In the genomic region with DNA sequence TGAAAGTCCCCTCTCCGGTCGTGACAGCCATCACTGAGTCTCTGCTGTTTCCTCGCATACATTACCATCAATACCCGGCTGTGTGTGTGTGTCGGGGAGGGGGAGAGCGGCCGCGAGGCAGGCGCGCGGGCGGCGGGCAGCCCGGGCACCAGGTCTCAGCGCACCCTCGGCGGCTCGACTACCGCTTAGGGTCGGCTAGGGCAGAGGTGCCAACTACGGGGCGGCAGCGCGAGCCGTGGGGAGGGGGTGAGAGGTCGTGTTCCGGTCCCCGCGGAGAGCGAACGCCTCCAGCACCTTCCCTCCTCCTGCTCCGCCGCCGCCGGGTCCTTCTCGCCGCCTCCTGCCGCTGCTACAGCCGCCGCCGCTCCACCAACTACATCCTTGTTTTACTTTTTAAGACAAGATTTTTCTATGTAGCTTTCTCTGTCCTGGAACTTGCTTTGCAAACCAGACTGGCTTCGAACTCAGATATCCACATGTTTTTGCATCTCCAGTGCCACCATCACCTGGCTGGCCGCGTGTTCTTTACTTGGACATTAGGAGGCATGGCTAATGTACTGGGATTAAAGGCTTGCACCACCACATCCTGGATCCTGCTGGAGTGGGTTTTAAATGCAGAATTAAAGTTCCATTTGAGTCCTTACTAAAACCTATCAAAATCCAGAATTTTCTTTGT, we compare ENCODE assay signal across 8 mouse cellular contexts. TPM values are rescaled to one million over a fixed set of nuclear protein-coding genes. Genes with fewer than 3 reads are reported as not detected.
A peak's percentile ranks its signal among the peaks of the same experiment; 100 is the strongest.
DNase-seq lines count a peak whose midpoint lies in the region; ATAC-seq lines count a peak whose summit lies in the region.

No protein-coding gene starts in this region.

- 0 out of 2 replicates have a peak, but pooled peaks have one; percentile 15 for ATAC-seq in limb, embryonic 12.5 days (ENCODE audit: insufficient number of reproducible peaks, insufficient read depth, low FRiP score, low TSS enrichment, low read depth)
- ATAC-seq in neural tube, embryonic 14.5 days (ENCODE audit: low read depth) = peak; percentile 61; the same call in 1 of the 2 replicates

- H3K4me2 ChIP-seq in limb, embryonic 12.5 days = peak overlapping the region; percentile 77
- H3K4me2 ChIP-seq in neural tube, embryonic 14.5 days (ENCODE audit: low read depth, low read length) = peak overlapping the region; percentile 66

- no peaks in the 10 kb centered on the region for H3K36me3 ChIP-seq in limb, embryonic 12.5 days
- no peaks in the 10 kb centered on the region for H3K36me3 ChIP-seq in neural tube, embryonic 14.5 days (ENCODE audit: control insufficient read depth, insufficient read depth, low read length)

- peak; percentile 16 for DNase-seq in adrenal gland, postnatal 10 days
- no peak for DNase-seq in adrenal gland, adult (ENCODE audit: inconsistent age in 2 of 2, low spot score in 1 of 2)
- peak; percentile 34 for DNase-seq in retina, embryonic 14.5 days (ENCODE audit: low spot score)
- no peak for DNase-seq in retina, postnatal 1 day
- DNase-seq in layer of hippocampus, adult 9-10 months (ENCODE audit: low spot score) = no peak
- no peak for DNase-seq in cerebellum, adult 9-10 months

- H3K4me1 ChIP-seq in limb, embryonic 12.5 days (replicated peaks) = peaks cover 10% of the 10 kb centered on the region; the same call in 1 of the 2 replicates
- H3K4me1 ChIP-seq in neural tube, embryonic 14.5 days (ENCODE audit: control insufficient read depth, insufficient read depth, low read length) = no peaks in the 10 kb centered on the region

- H3K9me3 ChIP-seq in limb, embryonic 12.5 days = no peaks in the 10 kb centered on the region
- H3K9me3 ChIP-seq in neural tube, embryonic 14.5 days (ENCODE audit: control insufficient read depth, low read length) = no peaks in the 10 kb centered on the region

- H3K27me3 ChIP-seq in limb, embryonic 12.5 days = peaks cover 18% of the 10 kb centered on the region
- no peaks in the 10 kb centered on the region for H3K27me3 ChIP-seq in neural tube, embryonic 14.5 days (ENCODE audit: control insufficient read depth, insufficient read depth, low read length)

- peak overlapping the region; percentile 57 for H3K9ac ChIP-seq in limb, embryonic 12.5 days (replicated peaks)
- peak overlapping the region; percentile 46; the same call in 1 of the 2 replicates for H3K9ac ChIP-seq in neural tube, embryonic 14.5 days (replicated peaks; ENCODE audit: low read depth, low read length)

- WGBS in limb, embryonic 12.5 days = 1% methylated on average over 42 of the region's 44 CpGs
- under 1% methylated on average over 37 of the region's 44 CpGs for WGBS in neural tube, embryonic 14.5 days

- H3K27ac ChIP-seq in limb, embryonic 12.5 days = no peak overlapping the region
- H3K27ac ChIP-seq in neural tube, embryonic 14.5 days (ENCODE audit: low read depth, low read length) = no peak overlapping the region

- peak overlapping the region; percentile 46 for H3K4me3 ChIP-seq in limb, embryonic 12.5 days (replicated peaks)
- H3K4me3 ChIP-seq in neural tube, embryonic 14.5 days (ENCODE audit: low read depth, low read length) = peak overlapping the region; percentile 32

RNA-seq across cellular contexts. Expression of a gene that starts 10.6 kb away (rescaled TPM):
- total RNA-seq in adrenal gland, postnatal 10 days (2021) = under 1 TPM in 1 of 2 experiments, not detected in 1; 0.39 TPM
- 13.5 and 14.0 TPM in 2 replicates for polyA plus RNA-seq in limb, embryonic 12.5 days (2016; fragmentation: Nextera tagmentation; extraction: Ambion mirVana)
- polyA plus RNA-seq in neural tube, embryonic 14.5 days (2014; fragmentation: Nextera tagmentation; extraction: Ambion mirVana) = 0.92 and 2.2 TPM in 2 replicates

RNA-seq across cellular contexts. Expression of a gene that starts 18.2 kb away (rescaled TPM):
- total RNA-seq in adrenal gland, postnatal 10 days (2021) = 10 to 100 TPM; 10.4 to 15.6 TPM
- polyA plus RNA-seq in limb, embryonic 12.5 days (2016; fragmentation: Nextera tagmentation; extraction: Ambion mirVana) = 4.4 and 4.8 TPM in 2 replicates
- polyA plus RNA-seq in neural tube, embryonic 14.5 days (2014; fragmentation: Nextera tagmentation; extraction: Ambion mirVana) = 118 and 140 TPM in 2 replicates

Comparison
In these comparisons a context has a peak if more than half of its experiments do, and no peak if none do; other contexts are left out.
1. DNase-seq: peak in adrenal gland, postnatal 10 days (single experiment) and retina, embryonic 14.5 days (single experiment); none in adrenal gland, adult (0 of 2), retina, postnatal 1 day (single experiment), layer of hippocampus, adult 9-10 months (single experiment) and cerebellum, adult 9-10 months (single experiment).
2. RNA of a gene that starts 18.2 kb away (polyA plus RNA-seq): 118 to 140 TPM in neural tube, embryonic 14.5 days; 4.4 to 4.8 TPM in limb, embryonic 12.5 days; every median in the first group is over 10 times any median in the second.